Mouse (Mus musculus) embryonic facial prominence, embryonic 11.5 days (tissue): ENCODE data around the gene Ctso. TPM values are rescaled to one million over a fixed set of nuclear protein-coding genes. Genes with fewer than 3 reads are reported as not detected.

Experiments
- ATAC-seq: fragments of 200-750 bp; cut with Nextera tagmentation; replicated peaks from 2 replicates; pipeline ENCODE4 v1.8.0; 2017; ENCODE audit warnings: low read depth; ENCODE audit not compliant: insufficient number of reproducible peaks, low FRiP score, low TSS enrichment
- DNase-seq: peaks from one replicate; pipeline ENCODE4 v3.0.0-alpha.2; 2015; ENCODE audit warnings: low spot score
- H3K27ac ChIP-seq: fragments of 300-500 bp; sonication (generic); replicated peaks from 2 replicates; pipeline ENCODE4 v1.5.1; 2014; ENCODE audit warnings: mild to moderate bottlenecking, low read depth, low read length, control low read depth
- H3K27me3 ChIP-seq: fragments of 300-500 bp; sonication (generic); 2 replicates; pipeline ENCODE4 v1.6.1; 2014; ENCODE audit warnings: mild to moderate bottlenecking, low read length, moderate library complexity, mixed read lengths; ENCODE audit not compliant: control insufficient read depth, insufficient read depth
- H3K36me3 ChIP-seq: fragments of 300-500 bp; sonication (generic); replicated peaks from 2 replicates; pipeline ENCODE4 v1.6.1; 2014; ENCODE audit warnings: low read depth, mild to moderate bottlenecking, low read length, moderate library complexity, mixed read lengths; ENCODE audit not compliant: control insufficient read depth, insufficient read depth
- H3K4me1 ChIP-seq: fragments of 300-500 bp; sonication (generic); 2 replicates; pipeline ENCODE4 v1.6.1; 2014; ENCODE audit warnings: low read length, mixed read lengths; ENCODE audit not compliant: control insufficient read depth, insufficient read depth
- H3K4me2 ChIP-seq: fragments of 300-500 bp; sonication (generic); 2 replicates; pipeline ENCODE4 v1.6.1; 2014; ENCODE audit warnings: low read depth, mild to moderate bottlenecking, control low read depth, low read length, moderate library complexity
- H3K4me3 ChIP-seq: fragments of 300-500 bp; sonication (generic); 2 replicates; pipeline ENCODE4 v1.5.1; 2014; ENCODE audit warnings: low read depth, low read length, control low read depth
- H3K9ac ChIP-seq: fragments of 300-500 bp; sonication (generic); replicated peaks from 2 replicates; pipeline ENCODE4 v1.6.1; 2014; ENCODE audit warnings: mild to moderate bottlenecking, control low read depth, low read length
- H3K9me3 ChIP-seq: fragments of 300-500 bp; sonication (generic); replicated peaks from 2 replicates; pipeline ENCODE4 v1.6.1; 2016; ENCODE audit warnings: mild to moderate bottlenecking, low read length, inconsistent platforms, mixed read lengths; ENCODE audit not compliant: control insufficient read depth
- WGBS: fragments of 180-500 bp; shearing (Covaris S2); extraction: QIAGEN DNeasy Blood & Tissue Kit; methylation state at CpG from one replicate; pipeline ENCODE4 v1.1.7; 2014; 5-methylcytosine and 5-hydroxymethylcytosine counted together
- polyA plus RNA-seq: library from polyadenylated mRNA; unstranded; fragments of >200 nt; fragmentation: Nextera tagmentation; extraction: Ambion mirVana; gene quantifications from 2 replicates; pipeline ENCODE4 v1.2.1, GENCODE M21; 2014

Ctso gene
- polyA plus RNA-seq, 1 experiment from 2014 or later, result 6.4 TPM

GRCm38 (mm10) chr3:81933348-81933747 is 947 bp downstream of the Ctso start:
- Histone ChIP-seq H3K9me3 (no peaks in the 10 kb centered on the region), H3K27ac (no peak overlapping the region), H3K36me3 (no peaks in the 10 kb centered on the region), H3K27me3 (no peaks in the 10 kb centered on the region), H3K9ac (no peak overlapping the region), H3K4me3 (no peak overlapping the region), H3K4me2 (no peak overlapping the region), H3K4me1 (no peaks in the 10 kb centered on the region)
- ATAC-seq, result no peak
- WGBS, result 86% methylated on average over 4 of the region's 4 CpGs
- no peak for DNase-seq

- no peak for ATAC-seq
- WGBS, result 70% methylated on average over 3 of the region's 3 CpGs
- Histone ChIP-seq H3K9ac (no peak overlapping the region), H3K36me3 (no peaks in the 10 kb centered on the region), H3K4me2 (no peak overlapping the region), H3K4me3 (no peak overlapping the region), H3K4me1 (no peaks in the 10 kb centered on the region), H3K9me3 (no peaks in the 10 kb centered on the region), H3K27ac (no peak overlapping the region), H3K27me3 (no peaks in the 10 kb centered on the region)
- no peak for DNase-seq
Observed at GRCm38 (mm10) chr3:81938924-81939323, 6.5 kb downstream of the Ctso start.

DNA sequence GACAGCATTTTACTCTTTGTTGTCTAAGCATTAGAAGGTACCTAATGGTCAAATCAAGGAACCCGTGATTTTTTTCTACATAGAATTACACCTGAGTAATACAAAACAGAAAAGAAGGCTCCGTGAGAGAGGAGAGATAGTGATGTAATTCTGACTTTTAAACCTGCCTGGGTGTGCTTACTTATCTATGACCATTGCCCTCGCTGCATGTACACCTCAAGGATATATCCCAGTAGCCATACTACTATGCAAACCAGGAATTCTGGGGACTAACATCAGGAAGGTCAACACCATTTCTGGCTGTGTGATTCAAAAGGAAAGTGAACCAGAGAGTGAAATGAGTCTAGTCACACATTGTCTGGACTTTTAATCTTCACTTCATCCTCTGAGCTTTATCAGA is 9.9 kb downstream of the Ctso start:
- WGBS, result 88% methylated on average over 3 of the region's 3 CpGs
- H3K27ac ChIP-seq, result no peak overlapping the region
- no peaks in the 10 kb centered on the region for H3K9me3 ChIP-seq
- DNase-seq (no peak), ATAC-seq (no peak)
- H3K4me2 ChIP-seq, result no peak overlapping the region
- no peaks in the 10 kb centered on the region for H3K36me3 ChIP-seq
- H3K4me1 ChIP-seq, result no peaks in the 10 kb centered on the region
- no peaks in the 10 kb centered on the region for H3K27me3 ChIP-seq
- H3K9ac ChIP-seq, result no peak overlapping the region
- no peak overlapping the region for H3K4me3 ChIP-seq

DNA sequence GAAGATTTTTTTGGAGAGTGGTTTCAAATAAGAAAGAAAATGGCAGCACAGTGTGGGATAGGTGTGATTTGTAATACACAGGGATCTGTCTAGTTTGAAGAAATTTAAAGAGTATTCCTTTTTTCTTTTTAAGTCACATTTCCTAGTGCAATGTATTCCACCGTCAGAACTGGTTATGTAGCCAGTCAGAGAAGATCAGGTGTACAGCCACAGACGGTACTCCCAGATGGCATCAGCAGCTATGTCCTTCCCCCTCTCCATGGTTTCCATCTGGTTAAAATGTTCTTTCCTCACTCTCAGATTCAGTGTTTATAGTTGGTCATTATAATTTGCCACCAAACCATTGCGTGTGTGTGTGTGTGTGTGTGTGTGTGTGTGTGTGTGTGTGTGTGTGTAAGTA is 10.7 kb downstream of the Ctso start:
- H3K9ac ChIP-seq, result no peak overlapping the region
- no peaks in the 10 kb centered on the region for H3K36me3 ChIP-seq
- H3K4me3 ChIP-seq, result no peak overlapping the region
- no peaks in the 10 kb centered on the region for H3K9me3 ChIP-seq
- 84% methylated on average over 3 of the region's 3 CpGs for WGBS
- no peak overlapping the region for H3K27ac ChIP-seq
- H3K4me1 ChIP-seq, result no peaks in the 10 kb centered on the region
- no peak for ATAC-seq
- no peak for DNase-seq
- H3K4me2 ChIP-seq, result no peak overlapping the region
- H3K27me3 ChIP-seq, result no peaks in the 10 kb centered on the region

- Histone ChIP-seq H3K9me3 (no peaks in the 10 kb centered on the region), H3K9ac (no peak overlapping the region), H3K27ac (no peak overlapping the region), H3K36me3 (no peaks in the 10 kb centered on the region), H3K4me3 (no peak overlapping the region), H3K4me1 (no peaks in the 10 kb centered on the region), H3K4me2 (no peak overlapping the region), H3K27me3 (no peaks in the 10 kb centered on the region)
- DNase-seq, result no peak
- no peak for ATAC-seq
- 89% methylated on average over 7 of the region's 7 CpGs for WGBS
Observed at GRCm38 (mm10) chr3:81944851-81945393, 12.5 kb downstream of the Ctso start.

DNA sequence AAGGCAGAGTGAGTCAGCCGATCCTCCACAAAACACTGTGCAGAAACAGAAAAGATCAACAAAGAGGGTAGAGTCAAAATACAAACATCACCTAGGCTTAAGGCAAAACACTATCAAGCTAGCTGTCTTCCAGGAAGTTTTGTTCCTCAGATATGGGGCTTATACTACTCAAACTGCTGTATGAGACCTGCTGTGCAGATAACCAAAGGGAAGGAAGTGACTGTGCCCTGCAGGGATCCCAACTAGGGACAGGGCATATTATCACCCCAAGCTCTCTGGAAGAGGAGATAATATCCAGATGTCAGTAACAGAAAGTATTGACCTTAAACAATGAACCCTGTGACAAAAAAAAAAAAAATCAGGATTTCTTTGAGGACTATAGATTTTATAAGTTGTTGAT is 16.6 kb downstream of the Ctso start:
- Histone ChIP-seq H3K27ac (no peak overlapping the region), H3K4me1 (no peaks in the 10 kb centered on the region), H3K36me3 (no peaks in the 10 kb centered on the region), H3K9ac (no peak overlapping the region), H3K9me3 (no peaks in the 10 kb centered on the region), H3K27me3 (no peaks in the 10 kb centered on the region), H3K4me2 (no peak overlapping the region), H3K4me3 (no peak overlapping the region)
- DNase-seq (no peak), ATAC-seq (no peak)
- 86% methylated on average over 1 of the region's 1 CpGs for WGBS

DNA sequence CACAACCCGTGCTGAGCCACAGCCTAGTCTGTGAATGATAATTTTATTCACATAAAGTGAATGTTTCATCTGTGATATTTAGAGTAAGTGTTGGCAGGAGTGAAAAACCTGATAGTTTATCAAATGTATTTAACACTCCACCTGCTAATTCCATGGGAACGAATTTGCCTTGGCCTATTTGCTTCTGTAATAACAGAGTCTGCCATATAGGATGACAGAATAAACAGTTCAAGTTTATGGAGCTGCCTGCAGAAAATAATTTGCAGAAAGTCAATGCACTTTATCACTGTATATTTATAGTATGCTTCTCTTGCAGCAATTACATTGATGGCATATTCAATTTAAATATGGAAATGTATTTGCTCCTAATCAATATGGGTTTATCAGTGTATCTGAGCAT is 19.4 kb downstream of the Ctso start:
- Histone ChIP-seq H3K4me1 (no peaks in the 10 kb centered on the region), H3K36me3 (no peaks in the 10 kb centered on the region), H3K4me3 (no peak overlapping the region), H3K27ac (no peak overlapping the region), H3K4me2 (no peak overlapping the region), H3K9ac (no peak overlapping the region), H3K27me3 (no peaks in the 10 kb centered on the region), H3K9me3 (no peaks in the 10 kb centered on the region)
- WGBS, result 78% methylated on average over 2 of the region's 2 CpGs
- ATAC-seq (no peak), DNase-seq (no peak)

GRCm38 (mm10) chr3:81957484-81957883 is 25.1 kb downstream of the Ctso start:
- Histone ChIP-seq H3K27me3 (no peaks in the 10 kb centered on the region), H3K9me3 (no peaks in the 10 kb centered on the region), H3K4me2 (no peak overlapping the region), H3K27ac (no peak overlapping the region), H3K36me3 (no peaks in the 10 kb centered on the region), H3K4me3 (no peak overlapping the region), H3K4me1 (no peaks in the 10 kb centered on the region), H3K9ac (no peak overlapping the region)
- ATAC-seq (no peak), DNase-seq (no peak)
- 86% methylated on average over 5 of the region's 5 CpGs for WGBS
